In the genomic region with DNA sequence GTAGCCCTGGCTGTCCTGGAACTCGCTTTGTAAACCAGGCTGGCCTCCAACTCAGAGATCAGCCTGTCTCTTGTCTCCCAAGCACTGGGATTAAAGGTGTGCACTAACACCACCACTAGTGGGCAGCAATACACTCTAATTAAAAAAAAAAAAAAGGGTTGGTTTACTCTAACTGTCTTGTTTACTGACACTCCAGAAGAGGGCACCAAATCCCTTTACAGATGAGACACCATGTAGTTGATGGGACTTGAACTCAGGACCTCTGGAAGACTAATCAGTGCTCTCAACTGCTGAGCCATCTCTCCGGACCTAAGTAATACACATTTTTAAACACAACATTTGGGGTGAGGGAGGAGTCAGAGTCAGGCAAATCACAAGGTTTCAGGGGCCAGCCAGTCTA, we compare ENCODE assay signal across 9 mouse cellular contexts. TPM values are rescaled to one million over a fixed set of nuclear protein-coding genes. Genes with fewer than 3 reads are reported as not detected.
DNase-seq lines count a peak whose midpoint lies in the region; ATAC-seq lines count a peak whose summit lies in the region.
"Had no signal": no experiment of that assay in that cellular context is flagged by ENCODE, and none has a peak within 500 bp of the region (broad histone marks: within the 10 kb centered on the region; RNA-seq: fewer than 3 reads in every experiment).

No protein-coding gene starts in this region.

- H3K9ac ChIP-seq in embryonic facial prominence, embryonic 11.5 days (replicated peaks; ENCODE audit: low read length) = no peak overlapping the region
- H3K9ac ChIP-seq in embryonic facial prominence, embryonic 14.5 days (ENCODE audit: low read depth, low read length) = no peak overlapping the region

- no peak overlapping the region for H3K4me3 ChIP-seq in embryonic facial prominence, embryonic 11.5 days (ENCODE audit: low read depth, low read length)
- H3K4me3 ChIP-seq in embryonic facial prominence, embryonic 10.5 days = no peak overlapping the region
- no peak overlapping the region for H3K4me3 ChIP-seq in embryonic facial prominence, embryonic 14.5 days (ENCODE audit: low read depth, low read length)

- peak; percentile 27 for DNase-seq in embryonic facial prominence, embryonic 11.5 days (ENCODE audit: low spot score)
- no peak for DNase-seq in embryonic facial prominence, embryonic 10.5 days (ENCODE audit: low spot score)
- peak; percentile 32 for DNase-seq in spleen, adult 12 weeks (ENCODE audit: low spot score)
- DNase-seq in spleen, postnatal 14 days (ENCODE audit: low spot score in 2 of 2) = no peak
- peak; percentile 30 for DNase-seq in embryonic facial prominence, embryonic 14.5 days (ENCODE audit: low spot score)
- peak; percentile 78 for DNase-seq in lung, postnatal 36 days
- DNase-seq in right cerebral cortex, adult 18-20 months = no peak
- no peak for DNase-seq in adrenal gland, postnatal 4 days (ENCODE audit: low spot score in 2 of 2)

- no peaks in the 10 kb centered on the region; the same call in 1 of the 2 replicates for H3K36me3 ChIP-seq in embryonic facial prominence, embryonic 11.5 days (replicated peaks; ENCODE audit: control insufficient read depth, insufficient read depth, low read depth, low read length)
- peaks cover 39% of the 10 kb centered on the region for H3K36me3 ChIP-seq in embryonic facial prominence, embryonic 10.5 days (replicated peaks)
- H3K36me3 ChIP-seq in embryonic facial prominence, embryonic 14.5 days (ENCODE audit: control insufficient read depth, insufficient read depth, low read length) = peaks cover 15% of the 10 kb centered on the region; the same call in 1 of the 2 replicates

- ATAC-seq in embryonic facial prominence, embryonic 11.5 days (replicated peaks; ENCODE audit: insufficient number of reproducible peaks, low FRiP score, low TSS enrichment, low read depth) = no peak
- no peak for ATAC-seq in embryonic facial prominence, embryonic 14.5 days (ENCODE audit: low read depth)

- H3K9me3 ChIP-seq in embryonic facial prominence, embryonic 11.5 days (replicated peaks; ENCODE audit: control insufficient read depth, low read length) = no peaks in the 10 kb centered on the region
- H3K9me3 ChIP-seq in embryonic facial prominence, embryonic 10.5 days = no peaks in the 10 kb centered on the region
- H3K9me3 ChIP-seq in embryonic facial prominence, embryonic 14.5 days (ENCODE audit: control insufficient read depth, low read length) = no peaks in the 10 kb centered on the region

- no peak overlapping the region for H3K4me2 ChIP-seq in embryonic facial prominence, embryonic 11.5 days (ENCODE audit: low read depth, low read length)
- H3K4me2 ChIP-seq in embryonic facial prominence, embryonic 14.5 days (ENCODE audit: low read depth, low read length) = no peak overlapping the region

- no peaks in the 10 kb centered on the region for H3K27me3 ChIP-seq in embryonic facial prominence, embryonic 11.5 days (ENCODE audit: control insufficient read depth, insufficient read depth, low read length)
- H3K27me3 ChIP-seq in embryonic facial prominence, embryonic 10.5 days (replicated peaks; ENCODE audit: low read depth, poor library complexity, severe bottlenecking) = no peaks in the 10 kb centered on the region
- no peaks in the 10 kb centered on the region for H3K27me3 ChIP-seq in embryonic facial prominence, embryonic 14.5 days (replicated peaks; ENCODE audit: control insufficient read depth, insufficient read depth, low read length)

- 63% methylated on average over 2 of the region's 2 CpGs for WGBS in embryonic facial prominence, embryonic 11.5 days
- 65% methylated on average over 2 of the region's 2 CpGs for WGBS in embryonic facial prominence, embryonic 10.5 days
- 59% methylated on average over 2 of the region's 2 CpGs for WGBS in embryonic facial prominence, embryonic 14.5 days

- no peak overlapping the region for H3K27ac ChIP-seq in embryonic facial prominence, embryonic 11.5 days (replicated peaks; ENCODE audit: low read depth, low read length)
- H3K27ac ChIP-seq in embryonic facial prominence, embryonic 10.5 days (replicated peaks) = no peak overlapping the region
- H3K27ac ChIP-seq in embryonic facial prominence, embryonic 14.5 days (replicated peaks; ENCODE audit: low read depth, low read length) = no peak overlapping the region

- no peaks in the 10 kb centered on the region for H3K4me1 ChIP-seq in embryonic facial prominence, embryonic 11.5 days (ENCODE audit: control insufficient read depth, insufficient read depth, low read length)
- H3K4me1 ChIP-seq in embryonic facial prominence, embryonic 10.5 days = peaks cover 18% of the 10 kb centered on the region
- peaks cover 8% of the 10 kb centered on the region; the same call in 1 of the 2 replicates for H3K4me1 ChIP-seq in embryonic facial prominence, embryonic 14.5 days (ENCODE audit: control insufficient read depth, insufficient read depth, low read length)

RNA-seq across cellular contexts. Expression of gene Fancg, which starts 4.5 kb away (rescaled TPM):
- polyA plus RNA-seq in embryonic facial prominence, embryonic 11.5 days (2014; fragmentation: Nextera tagmentation; extraction: Ambion mirVana) = 19.7 and 22.7 TPM in 2 replicates
- 25.3 and 26.0 TPM in 2 replicates for polyA plus RNA-seq in embryonic facial prominence, embryonic 10.5 days (2016; fragmentation: Nextera tagmentation; extraction: Ambion mirVana)
- 14.8 and 16.6 TPM in 2 replicates for polyA plus RNA-seq in embryonic facial prominence, embryonic 14.5 days (2014; fragmentation: Nextera tagmentation; extraction: Ambion mirVana)
- 10 to 100 TPM; 11.7 to 14.9 TPM for total RNA-seq in adrenal gland, postnatal 4 days (2021)

RNA-seq across cellular contexts. Expression of gene Vcp, which starts 5.5 kb away (rescaled TPM):
- polyA plus RNA-seq in embryonic facial prominence, embryonic 11.5 days (2014; fragmentation: Nextera tagmentation; extraction: Ambion mirVana) = 686 and 688 TPM in 2 replicates
- 664 and 683 TPM in 2 replicates for polyA plus RNA-seq in embryonic facial prominence, embryonic 10.5 days (2016; fragmentation: Nextera tagmentation; extraction: Ambion mirVana)
- polyA plus RNA-seq in embryonic facial prominence, embryonic 14.5 days (2014; fragmentation: Nextera tagmentation; extraction: Ambion mirVana) = 471 and 523 TPM in 2 replicates
- 100 to 1,000 TPM; 283 to 294 TPM for total RNA-seq in adrenal gland, postnatal 4 days (2021)

RNA-seq across cellular contexts. Expression of gene Pigo, which starts 19.9 kb away (rescaled TPM):
- 17.3 and 18.8 TPM in 2 replicates for polyA plus RNA-seq in embryonic facial prominence, embryonic 11.5 days (2014; fragmentation: Nextera tagmentation; extraction: Ambion mirVana)
- 25.8 and 27.3 TPM in 2 replicates for polyA plus RNA-seq in embryonic facial prominence, embryonic 10.5 days (2016; fragmentation: Nextera tagmentation; extraction: Ambion mirVana)
- 16.6 and 18.8 TPM in 2 replicates for polyA plus RNA-seq in embryonic facial prominence, embryonic 14.5 days (2014; fragmentation: Nextera tagmentation; extraction: Ambion mirVana)
- total RNA-seq in adrenal gland, postnatal 4 days (2021) = 10 to 100 TPM; 21.7 to 25.0 TPM

RNA-seq across cellular contexts. Expression of gene Stoml2, which starts 25.7 kb away (rescaled TPM):
- polyA plus RNA-seq in embryonic facial prominence, embryonic 11.5 days (2014; fragmentation: Nextera tagmentation; extraction: Ambion mirVana) = 410 TPM in 2 replicates
- polyA plus RNA-seq in embryonic facial prominence, embryonic 10.5 days (2016; fragmentation: Nextera tagmentation; extraction: Ambion mirVana) = 467 and 485 TPM in 2 replicates
- polyA plus RNA-seq in embryonic facial prominence, embryonic 14.5 days (2014; fragmentation: Nextera tagmentation; extraction: Ambion mirVana) = 285 and 305 TPM in 2 replicates
- total RNA-seq in adrenal gland, postnatal 4 days (2021) = 100 to 1,000 TPM; 193 to 202 TPM

RNA-seq across cellular contexts. Expression of gene 1700022I11Rik, which starts 36.4 kb away (rescaled TPM):
- polyA plus RNA-seq in embryonic facial prominence, embryonic 11.5 days (2014; fragmentation: Nextera tagmentation; extraction: Ambion mirVana) = 0.70 and 0.76 TPM in 2 replicates
- polyA plus RNA-seq in embryonic facial prominence, embryonic 10.5 days (2016; fragmentation: Nextera tagmentation; extraction: Ambion mirVana) = 0.54 and 0.76 TPM in 2 replicates
- polyA plus RNA-seq in embryonic facial prominence, embryonic 14.5 days (2014; fragmentation: Nextera tagmentation; extraction: Ambion mirVana) = 0.28 and 0.75 TPM in 2 replicates
- not detected for total RNA-seq in adrenal gland, postnatal 4 days (2021)
- total RNA-seq: left cerebral cortex, postnatal 25 days had no signal

Comparison
In these comparisons a context has a peak if more than half of its experiments do, and no peak if none do; other contexts are left out.
1. DNase-seq: peak in embryonic facial prominence, embryonic 11.5 days (single experiment), spleen, adult 12 weeks (single experiment), embryonic facial prominence, embryonic 14.5 days (single experiment) and lung, postnatal 36 days (single experiment); none in embryonic facial prominence, embryonic 10.5 days (single experiment), spleen, postnatal 14 days (0 of 2), right cerebral cortex, adult 18-20 months (single experiment) and adrenal gland, postnatal 4 days (0 of 2).